Mouse (Mus musculus): ENCODE data around the gene Mrgpra2b.
"Not testable (repeated sequence)": the region's sequence is repeated elsewhere in the genome, so short reads cannot be mapped to it uniquely, and the experiment has no call there.

The Mrgpra2b gene

DNA sequence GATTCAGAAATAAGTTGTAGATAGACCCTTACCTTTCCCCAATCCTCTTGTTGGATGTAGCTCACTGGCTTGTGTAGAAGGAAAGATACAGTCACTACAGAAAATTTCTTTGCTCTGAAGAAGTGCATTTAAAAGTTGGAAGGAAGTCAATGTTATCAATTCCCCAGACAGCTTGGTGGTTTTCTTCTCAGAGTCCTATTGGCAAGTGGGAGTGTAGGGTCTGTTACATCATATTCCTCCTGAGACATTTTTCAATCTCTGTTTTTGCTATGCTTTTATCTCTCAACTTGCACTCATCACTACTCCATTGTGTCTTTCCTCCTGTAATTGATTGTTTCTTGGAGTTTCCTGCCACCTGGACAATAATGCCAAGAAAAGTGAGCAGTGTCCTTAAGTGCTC lies at the start of gene Mrgpra2b:
Mrgpra2b (minus strand) TSS at position 101 of the 400 bp plus-strand sequence.
- no peak for DNase-seq (ENCODE audit: low spot score)

GRCm38 (mm10) chr7:47516379-47516778 lies 12.3 kb downstream of the Mrgpra2b start:
- DNase-seq (ENCODE audit: low spot score): no peak

DNA sequence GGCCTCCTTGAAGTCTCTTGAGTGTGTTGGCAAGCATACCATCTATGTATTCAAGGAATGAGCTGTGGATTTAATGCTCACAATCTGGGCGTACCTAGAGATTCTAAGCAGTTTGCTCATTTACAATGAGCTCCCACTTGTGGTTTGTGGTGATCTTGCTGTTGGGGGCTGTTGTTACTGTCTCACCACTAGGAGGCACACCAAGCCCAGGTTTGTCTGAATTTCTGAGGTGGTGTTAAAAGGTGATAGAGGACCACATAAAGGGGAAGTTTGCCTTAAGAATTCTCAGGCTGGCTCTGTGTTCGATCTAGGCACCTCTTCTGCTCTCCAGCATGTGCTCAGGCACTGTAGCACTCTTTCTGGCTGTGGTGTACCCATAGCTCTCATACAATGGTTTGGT lies 13.6 kb downstream of the Mrgpra2b start:
- no peak for DNase-seq (ENCODE audit: low spot score)

- no peak for DNase-seq (ENCODE audit: low spot score)
These were observed 25.7 kb downstream of the Mrgpra2b start for GRCm38 (mm10) chr7:47502953-47503352.

GRCm38 (mm10) chr7:47491266-47491665 lies 37.4 kb downstream of the Mrgpra2b start:
- DNase-seq (ENCODE audit: low spot score): not testable (repeated sequence)

- not testable (repeated sequence) for DNase-seq (ENCODE audit: low spot score)
These were observed 39.2 kb downstream of the Mrgpra2b start for GRCm38 (mm10) chr7:47489438-47489837.

DNA sequence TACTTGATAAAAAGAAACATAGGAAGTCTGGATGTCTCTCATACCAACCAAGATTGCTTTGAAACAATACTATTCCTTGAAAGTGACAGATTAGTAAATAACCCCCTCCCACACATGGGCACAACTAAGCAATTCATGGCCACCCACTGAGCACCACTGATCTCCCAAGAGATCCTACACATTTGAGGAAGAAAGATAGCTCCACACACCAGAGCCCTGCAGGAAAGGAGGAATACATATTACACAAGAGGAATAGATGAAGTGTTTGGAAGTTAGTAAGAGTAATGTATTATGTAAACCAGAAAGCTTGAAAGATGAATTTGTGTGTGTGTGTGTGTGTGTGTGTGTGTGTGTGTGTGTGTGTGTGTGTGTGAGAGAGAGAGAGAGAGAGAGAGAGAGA lies 45.5 kb downstream of the Mrgpra2b start:
- not testable (repeated sequence) for DNase-seq (ENCODE audit: low spot score)

GRCm38 (mm10) chr7:47473904-47474303 lies 54.8 kb downstream of the Mrgpra2b start:
- not testable (repeated sequence) for DNase-seq (ENCODE audit: low spot score)

DNA sequence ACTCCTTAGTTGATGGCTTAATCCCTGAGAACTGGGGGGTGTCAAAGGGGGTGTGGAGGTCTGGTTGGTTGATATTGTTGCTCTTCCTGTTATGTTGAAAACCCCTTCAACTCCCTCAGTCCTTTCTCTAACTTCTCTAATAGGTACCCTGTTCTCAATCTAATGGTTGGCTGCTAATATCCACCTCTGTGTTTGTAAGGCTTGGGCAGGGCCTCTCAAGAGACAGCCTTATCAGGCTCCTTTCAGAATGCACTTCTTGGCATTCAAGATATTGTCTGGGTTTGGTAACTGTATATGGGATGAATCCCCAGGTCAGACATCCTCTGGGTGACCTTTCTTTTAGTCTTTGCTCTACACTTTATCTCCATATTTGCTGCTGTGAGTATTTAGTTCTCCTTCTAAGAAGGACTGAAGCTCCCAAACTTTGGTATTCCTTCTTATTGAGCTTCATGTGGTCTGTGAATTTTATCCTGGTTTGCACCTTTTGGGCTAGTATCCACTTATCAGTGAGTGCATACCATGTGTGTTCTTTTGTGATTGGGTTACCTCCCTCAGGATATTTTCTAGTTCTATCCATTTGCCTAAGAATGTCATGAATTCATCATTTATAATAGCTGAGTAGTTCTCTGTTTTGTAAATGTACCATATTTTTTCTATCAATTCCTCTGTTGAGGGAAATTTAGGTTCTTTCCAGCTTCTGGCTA lies 63.2 kb downstream of the Mrgpra2b start:
- DNase-seq (ENCODE audit: low spot score): not testable (repeated sequence)

- DNase-seq (ENCODE audit: low spot score): not testable (repeated sequence)
These were observed 76.6 kb downstream of the Mrgpra2b start, which contains the start of gene Mrgpra2a for GRCm38 (mm10) chr7:47452015-47452414. TSS of gene Mrgpra2a (minus strand) at chr7:47452139.

DNA sequence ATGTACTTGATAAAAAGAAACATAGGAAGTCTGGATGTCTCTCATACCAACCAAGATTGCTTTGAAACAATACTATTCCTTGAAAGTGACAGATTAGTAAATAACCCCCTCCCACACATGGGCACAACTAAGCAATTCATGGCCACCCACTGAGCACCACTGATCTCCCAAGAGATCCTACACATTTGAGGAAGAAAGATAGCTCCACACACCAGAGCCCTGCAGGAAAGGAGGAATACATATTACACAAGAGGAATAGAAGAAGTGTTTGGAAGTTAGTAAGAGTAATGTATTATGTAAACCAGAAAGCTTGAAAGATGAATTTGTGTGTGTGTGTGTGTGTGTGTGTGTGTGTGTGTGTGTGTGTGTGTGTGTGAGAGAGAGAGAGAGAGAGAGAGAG lies 82.9 kb downstream of the Mrgpra2b start:
- DNase-seq (ENCODE audit: low spot score): not testable (repeated sequence)

DNA sequence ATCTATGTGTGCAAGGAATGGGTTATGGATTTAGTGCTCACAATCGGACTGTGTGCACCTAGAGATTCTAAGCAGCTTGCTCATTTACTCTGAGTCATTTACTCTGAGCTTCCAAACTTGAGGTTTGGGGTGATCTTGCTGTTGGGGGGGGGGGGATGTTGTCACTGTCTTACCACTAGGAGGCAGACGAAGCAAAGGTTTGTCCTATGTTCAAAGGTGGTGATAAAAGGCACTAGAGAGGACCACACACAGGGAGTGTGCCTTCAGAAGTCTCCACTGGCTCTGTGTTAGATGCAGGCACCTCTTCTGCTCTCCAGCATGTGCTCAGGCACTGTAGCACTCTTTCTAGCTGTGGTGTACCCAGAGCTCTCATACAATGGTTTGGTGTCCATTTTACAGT lies 92.2 kb downstream of the Mrgpra2b start:
- DNase-seq (ENCODE audit: low spot score): not testable (repeated sequence)

DNA sequence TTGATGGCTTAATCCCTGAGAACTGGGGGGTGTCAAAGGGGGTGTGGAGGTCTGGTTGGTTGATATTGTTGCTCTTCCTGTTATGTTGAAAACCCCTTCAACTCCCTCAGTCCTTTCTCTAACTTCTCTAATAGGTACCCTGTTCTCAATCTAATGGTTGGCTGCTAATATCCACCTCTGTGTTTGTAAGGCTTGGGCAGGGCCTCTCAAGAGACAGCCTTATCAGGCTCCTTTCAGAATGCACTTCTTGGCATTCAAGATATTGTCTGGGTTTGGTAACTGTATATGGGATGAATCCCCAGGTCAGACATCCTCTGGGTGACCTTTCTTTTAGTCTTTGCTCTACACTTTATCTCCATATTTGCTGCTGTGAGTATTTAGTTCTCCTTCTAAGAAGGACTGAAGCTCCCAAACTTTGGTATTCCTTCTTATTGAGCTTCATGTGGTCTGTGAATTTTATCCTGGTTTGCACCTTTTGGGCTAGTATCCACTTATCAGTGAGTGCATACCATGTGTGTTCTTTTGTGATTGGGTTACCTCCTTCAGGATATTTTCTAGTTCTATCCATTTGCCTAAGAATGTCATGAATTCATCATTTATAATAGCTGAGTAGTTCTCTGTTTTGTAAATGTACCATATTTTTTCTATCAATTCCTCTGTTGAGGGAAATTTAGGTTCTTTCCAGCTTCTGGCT lies 100.7 kb downstream of the Mrgpra2b start:
- not testable (repeated sequence) for DNase-seq (ENCODE audit: low spot score)
